8 mouse cellular contexts compared by ENCODE assay signal in the genomic region with DNA sequence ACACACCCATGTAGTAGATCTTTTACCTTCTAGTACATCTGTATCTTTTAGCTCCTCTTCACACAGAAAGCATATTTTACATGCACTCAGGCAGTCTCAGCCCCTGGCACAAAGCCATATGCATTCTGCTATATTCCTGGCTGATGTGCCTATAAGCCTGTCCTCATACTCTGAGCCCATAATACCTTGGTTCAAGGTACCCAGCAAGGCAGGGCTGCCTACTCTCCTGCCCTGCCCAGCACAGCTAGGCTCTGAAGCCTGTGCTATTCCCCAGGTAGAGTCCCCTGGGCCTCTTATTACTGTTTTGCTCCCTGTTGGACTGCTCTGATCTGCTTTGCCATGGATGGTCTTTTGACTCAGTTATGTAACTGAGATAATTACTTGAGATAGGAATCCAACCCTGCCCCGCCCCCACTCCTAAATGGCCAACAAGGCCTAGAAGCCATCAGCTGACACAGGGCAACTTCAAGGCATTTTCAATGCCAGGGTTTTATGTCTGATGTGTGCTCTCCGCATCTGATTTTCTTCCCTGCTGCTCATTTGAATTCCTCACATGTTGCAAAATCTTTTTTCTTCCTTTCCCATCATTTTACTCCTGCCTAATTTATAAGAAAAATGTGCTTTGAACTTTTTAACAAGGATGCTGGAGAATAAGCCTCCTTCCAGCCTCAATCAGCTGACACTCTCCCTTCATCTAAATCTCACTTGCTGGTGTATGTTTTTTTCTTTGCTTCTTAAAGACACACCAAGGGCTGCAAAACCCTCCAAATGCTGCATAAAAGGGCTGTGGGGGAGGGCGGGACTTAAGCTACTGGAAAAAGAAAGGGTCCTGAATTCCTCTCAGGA.
DNase-seq lines count a peak whose midpoint lies in the region; ATAC-seq and TF ChIP-seq lines count a peak whose summit lies in the region.
"Had no signal": no experiment of that assay in that cellular context is flagged by ENCODE, and none has a peak within 500 bp of the region (broad histone marks: within the 10 kb centered on the region; RNA-seq: fewer than 3 reads in every experiment).

No protein-coding gene starts in this region.

- no peak for TF ChIP-seq CTCF in brain, embryonic 14.5 days (IDR thresholded peaks at IDR 0.05; ENCODE audit: borderline replicate concordance, extremely low read depth, insufficient read depth, insufficient read length)

- H3K4me3 ChIP-seq in kidney, embryonic 15.5 days (replicated peaks), result no peak overlapping the region
- no peak overlapping the region for H3K4me3 ChIP-seq in forebrain, embryonic 13.5 days
- H3K4me3 ChIP-seq in midbrain, embryonic 10.5 days, result no peak overlapping the region

- H3K4me2 ChIP-seq in kidney, embryonic 15.5 days, result no peak overlapping the region
- no peak overlapping the region for H3K4me2 ChIP-seq in forebrain, embryonic 13.5 days

- no peaks in the 10 kb centered on the region for H3K4me1 ChIP-seq in kidney, embryonic 15.5 days
- H3K4me1 ChIP-seq in forebrain, embryonic 13.5 days, result peaks cover 31% of the 10 kb centered on the region
- H3K4me1 ChIP-seq in midbrain, embryonic 10.5 days, result peaks cover 42% of the 10 kb centered on the region

- peak; percentile 20 for DNase-seq in kidney, adult 9 months
- peak; percentile 83 for DNase-seq in brain, embryonic 14.5 days (ENCODE audit: low read depth)
- no peak for DNase-seq in midbrain, embryonic 10.5 days (ENCODE audit: low spot score)
- no peak for DNase-seq in thymus, postnatal 14 days
- no peak for DNase-seq in testis, postnatal 14 days (ENCODE audit: low spot score)
- DNase-seq: heart, postnatal 14 days had no signal

- no peak overlapping the region for H3K9ac ChIP-seq in kidney, embryonic 15.5 days
- H3K9ac ChIP-seq in forebrain, embryonic 13.5 days, result no peak overlapping the region

- no peak overlapping the region for H3K27ac ChIP-seq in kidney, embryonic 15.5 days
- peak overlapping the region; percentile 54 for H3K27ac ChIP-seq in forebrain, embryonic 13.5 days
- peak overlapping the region; percentile 75 for H3K27ac ChIP-seq in midbrain, embryonic 10.5 days (replicated peaks)

- H3K9me3 ChIP-seq in kidney, embryonic 15.5 days (replicated peaks), result no peaks in the 10 kb centered on the region
- no peaks in the 10 kb centered on the region for H3K9me3 ChIP-seq in forebrain, embryonic 13.5 days (replicated peaks)
- no peaks in the 10 kb centered on the region for H3K9me3 ChIP-seq in midbrain, embryonic 10.5 days (replicated peaks)

- no peaks in the 10 kb centered on the region for H3K27me3 ChIP-seq in kidney, embryonic 15.5 days
- no peaks in the 10 kb centered on the region for H3K27me3 ChIP-seq in forebrain, embryonic 13.5 days
- no peaks in the 10 kb centered on the region for H3K27me3 ChIP-seq in midbrain, embryonic 10.5 days (ENCODE audit: low read depth, poor library complexity, severe bottlenecking)

- 78% methylated on average over 3 of the region's 3 CpGs for WGBS in kidney, embryonic 15.5 days
- WGBS in forebrain, embryonic 13.5 days, result 31% methylated on average over 3 of the region's 3 CpGs
- WGBS in midbrain, embryonic 10.5 days, result 68% methylated on average over 3 of the region's 3 CpGs

- no peaks in the 10 kb centered on the region for H3K36me3 ChIP-seq in kidney, embryonic 15.5 days
- no peaks in the 10 kb centered on the region for H3K36me3 ChIP-seq in forebrain, embryonic 13.5 days (ENCODE audit: poor library complexity, severe bottlenecking)
- H3K36me3 ChIP-seq in midbrain, embryonic 10.5 days, result no peaks in the 10 kb centered on the region

- ATAC-seq in kidney, embryonic 15.5 days (replicated peaks; ENCODE audit: low FRiP score), result no peak
- ATAC-seq in forebrain, embryonic 13.5 days, result peak; percentile 52

- no peak for TF ChIP-seq POLR2A in brain, embryonic 14.5 days (IDR thresholded peaks at IDR 0.05; ENCODE audit: borderline replicate concordance, extremely low read depth, insufficient read depth, insufficient read length, poor library complexity, severe bottlenecking)

Comparison
In these comparisons a context has a peak if more than half of its experiments do, and no peak if none do; other contexts are left out.
1. DNase-seq: peak in kidney, adult 9 months (single experiment) and brain, embryonic 14.5 days (single experiment); none in midbrain, embryonic 10.5 days (single experiment), thymus, postnatal 14 days (single experiment) and testis, postnatal 14 days (single experiment).